Mouse (Mus musculus): ENCODE measurements around the gene Xrra1.
"Not testable (repeated sequence)": the region's sequence is repeated elsewhere in the genome, so short reads cannot be mapped to it uniquely, and the experiment has no call there.

Gene Xrra1

GRCm38 (mm10) chr7:99946356-99946755 lies 87.4 kb downstream of the Xrra1 start:
- no peak for DNase-seq (ENCODE audit: low read depth, low spot score)

- no peak for DNase-seq (ENCODE audit: low read depth, low spot score)
These were observed 88.4 kb downstream of the Xrra1 start for GRCm38 (mm10) chr7:99947329-99947728.

- DNase-seq (ENCODE audit: low read depth, low spot score): no peak
These were observed 94.7 kb downstream of the Xrra1 start for GRCm38 (mm10) chr7:99953442-99954098.

- no peak for DNase-seq (ENCODE audit: low read depth, low spot score)
These were observed 95.3 kb downstream of the Xrra1 start for GRCm38 (mm10) chr7:99954212-99954611.

GRCm38 (mm10) chr7:99956095-99956494 lies 97.2 kb downstream of the Xrra1 start:
- no peak for DNase-seq (ENCODE audit: low read depth, low spot score)

- no peak for DNase-seq (ENCODE audit: low read depth, low spot score)
These were observed 98.5 kb downstream of the Xrra1 start for GRCm38 (mm10) chr7:99957226-99957965.

GRCm38 (mm10) chr7:99960571-99960970 lies 101.7 kb downstream of the Xrra1 start:
- not testable (repeated sequence) for DNase-seq (ENCODE audit: low read depth, low spot score)

- no peak for DNase-seq (ENCODE audit: low read depth, low spot score)
These were observed 102.6 kb downstream of the Xrra1 start for GRCm38 (mm10) chr7:99961518-99961917.

- no peak for DNase-seq (ENCODE audit: low read depth, low spot score)
These were observed 103.8 kb downstream of the Xrra1 start for GRCm38 (mm10) chr7:99962536-99963236.

- DNase-seq (ENCODE audit: low read depth, low spot score): no peak
These were observed 104.4 kb downstream of the Xrra1 start for GRCm38 (mm10) chr7:99963237-99963860.

GRCm38 (mm10) chr7:99965020-99965841 lies 106.3 kb downstream of the Xrra1 start:
- DNase-seq (ENCODE audit: low read depth, low spot score): no peak

- DNase-seq (ENCODE audit: low read depth, low spot score): no peak
These were observed 107.2 kb downstream of the Xrra1 start for GRCm38 (mm10) chr7:99966011-99966721.
